Mouse (Mus musculus): ENCODE data around the gene Mrpl2.

The Mrpl2 gene

DNA sequence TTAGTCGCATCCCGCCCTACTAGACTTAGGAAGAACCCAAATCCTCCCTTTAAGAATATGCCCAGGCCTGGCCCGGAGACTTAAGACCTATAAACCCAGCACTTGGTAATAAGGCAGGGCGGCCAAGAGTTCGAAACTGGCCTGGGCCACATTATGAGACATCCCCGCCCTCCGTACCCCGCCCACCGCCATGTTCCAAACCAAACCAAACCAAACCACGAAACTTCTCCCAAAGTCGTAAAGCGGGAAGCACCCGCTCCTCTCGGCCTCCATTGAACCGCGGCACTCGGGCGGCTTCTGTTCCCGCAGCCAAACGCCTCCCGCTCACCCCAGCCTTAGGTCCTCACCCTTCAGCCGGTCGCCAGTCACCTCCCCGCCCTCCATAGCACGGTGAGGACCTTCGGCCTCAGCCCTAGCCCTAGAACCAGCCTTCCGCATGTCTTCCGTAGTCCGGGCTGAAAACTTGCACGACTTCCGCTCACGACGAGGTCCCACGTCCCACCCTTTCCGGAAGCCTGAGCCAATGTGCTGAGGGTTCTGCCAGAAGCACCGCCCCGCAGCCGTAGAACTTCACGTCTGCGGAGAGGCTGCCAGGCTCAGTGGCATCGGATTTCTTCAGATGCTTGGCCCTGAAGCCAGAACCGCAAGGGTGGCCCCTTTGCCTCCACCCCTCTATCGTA, 28.0 kb downstream of the Mrpl2 start, which contains the start of gene Rrp36:
TSS of gene Rrp36 (minus strand) at position 503 of the 680 bp plus-strand sequence.
- peak; percentile 95 to 96 for DNase-seq

GRCm38 (mm10) chr17:46674530-46675283, 28.7 kb downstream of the Mrpl2 start:
- peak; percentile 14 to 44 for DNase-seq

GRCm38 (mm10) chr17:46678416-46678815, 32.4 kb downstream of the Mrpl2 start, which contains the start of gene Mea1:
Mea1 (plus strand) TSS chr17:46678793.
- DNase-seq = peak; percentile 47 to 53

DNA sequence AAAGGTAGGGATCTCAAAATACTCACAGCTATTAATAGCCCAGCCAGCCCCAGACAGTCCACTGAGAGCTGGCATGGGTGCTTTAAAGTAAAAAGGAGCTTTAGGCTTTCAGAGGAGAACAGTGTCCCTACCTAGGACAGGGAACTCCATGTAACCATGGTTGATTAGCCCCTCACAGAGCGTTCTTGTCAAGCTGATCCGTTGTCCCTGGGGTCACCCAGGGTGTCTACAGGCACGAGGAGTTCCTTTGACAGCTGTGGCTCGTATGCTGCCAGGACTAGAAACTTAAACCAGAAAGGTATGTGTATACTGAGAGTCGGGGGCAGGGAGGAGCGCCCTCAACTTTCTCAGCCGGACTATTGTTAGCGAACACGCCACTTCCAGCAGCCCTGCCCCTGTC, 32.9 kb downstream of the Mrpl2 start:
- no peak for DNase-seq

- peak; percentile 45 to 75 for DNase-seq
Observed at GRCm38 (mm10) chr17:46679843-46680759, 34.1 kb downstream of the Mrpl2 start.

DNA sequence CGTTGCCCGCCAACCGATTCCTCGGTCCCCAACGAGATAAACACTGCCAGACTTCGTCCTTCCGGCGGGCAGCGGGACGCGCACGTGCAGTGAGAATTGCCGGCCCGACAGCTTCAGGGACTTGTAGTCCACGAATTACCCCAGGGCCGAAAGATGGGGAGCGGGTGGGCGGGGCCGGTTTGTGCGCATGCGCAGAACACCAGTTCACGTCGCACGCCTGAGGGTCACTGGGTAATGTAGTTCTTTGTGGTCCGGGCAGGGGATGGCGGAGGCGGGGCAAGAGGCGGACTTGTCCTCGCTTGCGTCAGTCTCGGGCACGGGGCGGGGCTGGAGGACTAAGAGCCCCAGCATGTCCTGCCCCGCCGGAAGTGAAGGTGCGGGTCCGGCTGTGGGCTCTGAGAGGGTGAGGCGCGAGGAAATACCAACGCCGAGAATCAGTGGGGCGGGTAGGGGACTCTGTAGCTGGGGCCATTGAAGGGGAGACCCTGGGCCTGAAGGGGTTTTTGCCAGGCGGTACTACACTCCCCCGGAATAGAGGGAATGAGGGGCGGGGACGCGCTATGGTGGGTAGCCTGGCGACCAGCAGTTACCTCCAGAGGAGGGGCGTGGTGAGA, 34.8 kb downstream of the Mrpl2 start, which contains the start of gene Klhdc3:
TSS of gene Klhdc3 (minus strand) at position 155 of the 614 bp plus-strand sequence.
- DNase-seq = peak; percentile 99

GRCm38 (mm10) chr17:46681466-46682118, 35.6 kb downstream of the Mrpl2 start:
- DNase-seq = no peak

DNA sequence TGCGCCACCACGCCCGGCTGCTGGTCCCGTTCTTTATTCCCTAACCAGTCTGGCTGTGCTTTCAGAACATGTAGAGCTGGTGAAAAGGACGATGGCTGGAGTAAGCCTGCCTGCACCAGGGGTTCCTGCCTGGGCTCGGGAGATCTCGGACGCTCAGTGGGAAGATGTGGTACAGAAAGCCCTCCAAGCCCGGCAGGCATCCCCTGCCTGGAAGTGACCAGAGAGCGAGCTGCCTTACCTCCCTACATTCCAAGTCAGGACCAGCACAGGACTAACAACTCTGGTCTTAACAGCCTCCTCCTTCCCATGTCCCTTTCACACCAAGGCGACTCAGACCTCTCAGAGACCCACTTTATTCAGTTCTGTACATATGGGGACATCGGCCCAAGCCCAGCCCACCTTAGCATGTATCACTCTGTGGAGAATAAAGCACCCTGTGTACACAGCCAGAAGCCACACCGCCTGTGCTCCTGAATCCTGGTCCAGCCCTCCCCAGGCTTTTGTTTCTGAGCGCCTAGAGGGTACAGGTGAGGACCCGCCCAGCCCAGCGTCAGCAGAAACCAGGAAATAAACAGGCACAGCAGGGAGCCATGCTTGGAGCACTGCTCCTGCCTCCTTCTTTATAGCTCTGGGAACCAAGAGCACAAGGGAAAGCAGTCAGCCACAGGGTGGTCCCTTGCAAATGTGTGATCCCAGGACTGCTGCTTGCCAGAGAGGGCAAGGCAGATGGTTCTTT, 36.8 kb downstream of the Mrpl2 start:
- DNase-seq = no peak

- no peak for DNase-seq
Observed at GRCm38 (mm10) chr17:46685913-46686312, 39.9 kb downstream of the Mrpl2 start.

- DNase-seq = no peak
Observed at GRCm38 (mm10) chr17:46690665-46691064, 44.6 kb downstream of the Mrpl2 start.

- no peak for DNase-seq
Observed at GRCm38 (mm10) chr17:46691390-46691789, 45.4 kb downstream of the Mrpl2 start.

DNA sequence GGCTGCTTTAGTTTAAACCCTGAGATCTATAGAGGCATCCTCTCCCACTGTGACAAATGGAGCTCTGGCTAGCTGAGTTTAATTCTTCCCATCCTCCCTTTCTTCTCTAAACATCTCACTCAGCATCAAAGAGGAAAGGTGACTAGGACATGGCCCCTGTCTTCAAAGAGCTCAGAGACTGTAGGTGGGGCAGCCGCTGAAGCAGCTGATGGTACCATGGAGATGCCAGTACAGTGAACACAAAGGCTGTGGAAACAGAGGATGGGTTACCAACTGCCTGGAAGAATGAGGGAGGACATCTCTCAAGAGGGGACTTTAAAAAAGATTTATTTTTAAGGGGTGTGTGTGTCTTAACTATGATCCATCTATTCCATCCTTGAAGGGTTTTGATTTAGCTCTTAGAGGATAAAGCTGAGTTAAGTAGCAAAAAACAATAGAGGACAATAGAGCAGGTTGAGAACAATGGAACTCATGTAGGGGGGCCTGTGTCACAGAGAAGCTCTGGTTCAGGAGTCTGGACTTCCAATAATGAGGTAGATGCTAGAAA, 48.6 kb downstream of the Mrpl2 start:
- DNase-seq = no peak

DNA sequence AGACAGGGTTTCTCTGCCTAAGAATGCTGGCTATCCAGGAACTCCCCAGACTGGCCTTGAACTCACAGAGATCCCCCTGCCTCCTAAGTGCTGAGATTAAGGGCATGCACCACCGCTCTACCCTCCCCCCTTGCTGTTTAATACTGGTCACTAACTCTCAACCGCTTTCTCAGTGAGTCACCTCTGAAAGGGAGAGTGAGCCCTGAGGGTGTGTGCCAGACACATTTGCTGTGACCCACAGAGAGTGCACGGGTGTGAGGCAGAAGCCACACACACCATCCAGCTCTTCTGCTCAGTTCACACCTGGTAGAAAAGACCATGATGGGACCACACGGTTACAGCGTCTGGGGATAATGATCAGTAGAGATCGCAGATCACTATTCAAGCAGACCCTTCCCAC, 52.5 kb downstream of the Mrpl2 start:
- no peak for DNase-seq

DNA sequence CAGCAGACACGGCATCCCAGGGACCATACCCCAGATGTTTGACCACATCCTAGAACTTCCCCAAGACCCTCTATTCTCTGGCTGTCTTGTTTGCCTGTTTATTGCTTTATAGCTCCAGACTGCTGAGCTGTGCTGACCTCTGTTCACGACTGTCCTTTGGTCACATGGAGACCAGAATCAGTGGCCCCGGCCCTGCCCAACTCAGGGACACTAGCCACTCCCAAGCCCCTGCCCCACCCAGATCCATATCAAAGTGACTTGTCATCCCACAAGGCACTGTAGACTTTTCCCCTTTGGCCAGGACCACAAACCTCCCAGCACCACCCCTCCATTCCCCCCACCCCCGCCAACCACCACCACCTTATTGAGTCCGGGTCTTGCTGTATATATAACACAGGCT, 53.2 kb downstream of the Mrpl2 start:
- no peak for DNase-seq

All from kidney, postnatal 36 days (tissue).